Mouse (Mus musculus): ENCODE data around the gene Pyy. TPM values are rescaled to one million over a fixed set of nuclear protein-coding genes. Genes with fewer than 3 reads are reported as not detected.

The Pyy gene
- polyA plus RNA-seq, 1 experiment from 2014 or later: 1.1 TPM

DNA sequence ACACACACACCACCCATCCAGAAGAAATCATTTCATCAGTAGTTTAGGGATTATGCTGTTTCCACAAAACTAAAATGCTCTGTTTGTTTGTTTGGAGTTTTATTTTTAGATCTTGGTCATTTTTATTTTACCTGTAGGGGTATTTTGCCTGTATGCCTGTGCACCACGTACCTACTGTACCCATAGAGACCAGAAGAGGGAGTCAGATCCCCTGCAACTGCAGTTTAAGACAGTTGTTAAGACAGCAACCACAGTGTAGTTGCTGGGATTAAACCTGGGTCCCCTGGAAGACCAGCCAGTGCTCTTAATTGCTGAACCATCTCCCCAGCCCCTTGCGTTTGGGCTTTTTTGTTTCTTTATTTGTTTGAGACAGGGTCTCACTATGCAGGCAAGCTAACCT lies 38.7 kb downstream of the Pyy start:
- Histone ChIP-seq H3K36me3 (ENCODE audit: control insufficient read depth, insufficient read depth) (no peaks in the 10 kb centered on the region; the same call in 1 of the 2 replicates), H3K27me3 (ENCODE audit: control insufficient read depth, insufficient read depth, low read depth, low read length) (peaks cover 6% of the 10 kb centered on the region), H3K4me1 (ENCODE audit: control insufficient read depth, low read depth, low read length) (no peaks in the 10 kb centered on the region), H3K4me2 (ENCODE audit: low read depth, low read length) (no peak overlapping the region), H3K9ac (ENCODE audit: low read depth, low read length) (no peak overlapping the region), H3K27ac (ENCODE audit: low read length) (no peak overlapping the region), H3K4me3 (ENCODE audit: low read depth, low read length) (no peak overlapping the region), H3K9me3 (replicated peaks; ENCODE audit: control insufficient read depth, low read length) (no peaks in the 10 kb centered on the region)
- WGBS (ENCODE audit: insufficient replicate concordance): 40% methylated on average over 2 of the region's 2 CpGs
- ATAC-seq (ENCODE audit: low read depth): peak; percentile 50; the same call in 1 of the 2 replicates

DNA sequence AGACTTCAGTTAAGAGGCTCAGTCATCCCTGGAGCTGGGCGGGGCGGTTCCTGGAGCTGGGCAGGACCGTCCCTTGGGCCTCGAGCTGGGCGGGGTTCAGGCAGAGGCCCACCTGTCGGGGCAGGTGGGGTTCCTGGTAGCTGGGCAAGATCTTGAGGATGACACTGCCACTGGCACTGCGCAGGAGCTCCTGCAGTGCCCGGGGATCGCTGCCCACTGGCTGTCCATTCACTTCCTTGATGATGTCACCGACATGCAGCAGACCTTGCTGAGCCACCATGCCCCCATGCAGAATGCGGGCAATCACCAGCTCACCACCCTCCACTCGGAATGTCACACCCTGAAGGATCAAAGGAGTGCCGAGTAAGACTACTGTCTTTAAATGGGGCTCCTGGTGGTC lies 44.6 kb downstream of the Pyy start:
- no peak overlapping the region for H3K4me3 ChIP-seq (ENCODE audit: low read depth, low read length)
- H3K9me3 ChIP-seq (replicated peaks; ENCODE audit: control insufficient read depth, low read length): no peaks in the 10 kb centered on the region
- no peak overlapping the region for H3K27ac ChIP-seq (ENCODE audit: low read length)
- no peak overlapping the region for H3K9ac ChIP-seq (ENCODE audit: low read depth, low read length)
- H3K27me3 ChIP-seq (ENCODE audit: control insufficient read depth, insufficient read depth, low read depth, low read length): peaks cover 6% of the 10 kb centered on the region
- 64% methylated on average over 13 of the region's 13 CpGs for WGBS (ENCODE audit: insufficient replicate concordance)
- H3K4me2 ChIP-seq (ENCODE audit: low read depth, low read length): no peak overlapping the region
- ATAC-seq (ENCODE audit: low read depth): no peak
- H3K36me3 ChIP-seq (ENCODE audit: control insufficient read depth, insufficient read depth): no peaks in the 10 kb centered on the region; the same call in 1 of the 2 replicates
- H3K4me1 ChIP-seq (ENCODE audit: control insufficient read depth, low read depth, low read length): peaks cover 10% of the 10 kb centered on the region

DNA sequence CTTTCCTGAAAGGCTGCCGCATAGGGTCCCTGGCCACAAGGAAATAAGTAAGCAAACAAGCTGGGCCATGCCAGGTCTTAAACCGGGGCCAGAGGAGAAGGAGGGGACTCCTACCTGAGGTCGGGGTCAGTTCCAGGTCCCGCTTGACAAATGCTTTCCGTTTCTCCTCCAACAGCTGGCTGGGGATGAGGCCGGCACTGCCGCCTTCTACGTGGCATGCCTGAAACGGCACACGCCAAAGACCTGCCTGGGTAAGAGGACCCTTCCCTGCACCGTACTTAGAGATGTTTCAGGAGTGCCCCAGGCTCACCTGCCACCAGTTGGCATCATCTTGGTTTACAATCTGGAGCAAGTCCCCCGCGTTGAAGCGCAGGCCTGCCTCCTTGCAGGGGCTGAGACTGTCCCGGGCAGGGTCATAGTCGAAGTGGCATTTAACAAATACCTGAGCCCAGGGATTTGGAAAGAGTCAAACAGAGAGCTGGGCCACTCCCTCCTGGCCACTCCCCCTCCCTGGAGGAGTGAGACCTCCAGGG lies 45.6 kb downstream of the Pyy start:
- no peak for ATAC-seq (ENCODE audit: low read depth)

DNA sequence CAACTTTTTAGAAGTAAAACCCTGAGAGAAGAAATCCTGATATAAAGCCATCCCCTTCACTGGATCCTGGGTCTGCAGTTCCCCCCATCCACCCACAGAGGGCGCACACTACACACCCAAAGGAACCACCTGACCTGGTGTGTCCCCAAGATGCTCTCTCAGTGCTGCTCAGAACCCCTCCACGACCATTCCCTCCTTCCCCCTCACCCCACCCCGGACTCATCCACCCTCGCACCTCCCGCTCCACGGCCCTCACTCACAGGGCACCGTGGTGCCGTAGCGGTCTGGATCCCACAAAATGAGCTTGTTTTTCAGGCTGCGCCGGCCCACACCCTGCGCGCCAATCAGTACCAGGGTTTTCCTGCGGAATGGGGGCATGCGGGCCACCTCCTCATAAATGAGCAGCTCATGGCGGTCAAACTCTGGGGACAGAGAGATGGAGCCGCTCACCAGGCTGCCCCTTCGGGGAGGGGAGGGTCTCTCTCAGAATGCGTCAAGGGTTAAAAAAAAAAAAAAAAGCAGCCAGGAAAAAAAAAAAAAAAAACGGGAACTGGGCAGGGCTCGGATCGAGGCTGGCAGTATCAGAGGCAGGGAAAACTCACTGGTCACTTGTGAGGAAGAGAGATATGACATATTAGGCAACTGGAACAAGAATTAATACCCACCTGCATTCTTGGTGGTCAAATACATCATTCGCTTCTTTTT lies 46.2 kb downstream of the Pyy start:
- WGBS (ENCODE audit: insufficient replicate concordance): 6% methylated on average over 23 of the region's 23 CpGs
- Histone ChIP-seq H3K36me3 (ENCODE audit: control insufficient read depth, insufficient read depth) (no peaks in the 10 kb centered on the region; the same call in 1 of the 2 replicates), H3K27ac (ENCODE audit: low read length) (no peak overlapping the region), H3K9me3 (replicated peaks; ENCODE audit: control insufficient read depth, low read length) (no peaks in the 10 kb centered on the region), H3K4me3 (ENCODE audit: low read depth, low read length) (peak overlapping the region; percentile 20), H3K4me1 (ENCODE audit: control insufficient read depth, low read depth, low read length) (peaks cover 10% of the 10 kb centered on the region), H3K27me3 (ENCODE audit: control insufficient read depth, insufficient read depth, low read depth, low read length) (peaks cover 6% of the 10 kb centered on the region), H3K9ac (ENCODE audit: low read depth, low read length) (no peak overlapping the region), H3K4me2 (ENCODE audit: low read depth, low read length) (peak overlapping the region; percentile 42)
- ATAC-seq (ENCODE audit: low read depth): peak; percentile 59

More for the DNA sequence above, 45.6 kb downstream of the Pyy start:
- peaks cover 10% of the 10 kb centered on the region for H3K4me1 ChIP-seq (ENCODE audit: control insufficient read depth, low read depth, low read length)
- WGBS (ENCODE audit: insufficient replicate concordance): 35% methylated on average over 16 of the region's 16 CpGs
- H3K4me2 ChIP-seq (ENCODE audit: low read depth, low read length): no peak overlapping the region
- no peak overlapping the region for H3K4me3 ChIP-seq (ENCODE audit: low read depth, low read length)
- no peak overlapping the region for H3K9ac ChIP-seq (ENCODE audit: low read depth, low read length)
- H3K36me3 ChIP-seq (ENCODE audit: control insufficient read depth, insufficient read depth): no peaks in the 10 kb centered on the region; the same call in 1 of the 2 replicates
- no peak overlapping the region for H3K27ac ChIP-seq (ENCODE audit: low read length)
- H3K27me3 ChIP-seq (ENCODE audit: control insufficient read depth, insufficient read depth, low read depth, low read length): peaks cover 6% of the 10 kb centered on the region
- no peaks in the 10 kb centered on the region for H3K9me3 ChIP-seq (replicated peaks; ENCODE audit: control insufficient read depth, low read length)

Other genes starting within 250 kb of the Pyy start
- 0.47 and 0.49 TPM in 2 replicates for gene Meox1, start 213.5 kb downstream of the Pyy start, polyA plus RNA-seq (2015; fragmentation: Nextera tagmentation; extraction: Ambion mirVana)
- gene Sost, start 140.8 kb downstream of the Pyy start, polyA plus RNA-seq (2015; fragmentation: Nextera tagmentation; extraction: Ambion mirVana): not detected in 2 replicates
- not detected in 2 replicates for gene Cfap97d1, start 123.6 kb downstream of the Pyy start, polyA plus RNA-seq (2015; fragmentation: Nextera tagmentation; extraction: Ambion mirVana)
- 8.1 and 8.9 TPM in 2 replicates for gene Dusp3, start 120.8 kb downstream of the Pyy start, polyA plus RNA-seq (2015; fragmentation: Nextera tagmentation; extraction: Ambion mirVana)
- gene Mpp3, start 79.4 kb downstream of the Pyy start, polyA plus RNA-seq (2015; fragmentation: Nextera tagmentation; extraction: Ambion mirVana): 0.28 and 0.76 TPM in 2 replicates
- gene Cd300lg, start 66.3 kb downstream of the Pyy start, polyA plus RNA-seq (2015; fragmentation: Nextera tagmentation; extraction: Ambion mirVana): 0.68 and 0.87 TPM in 2 replicates
- gene Mpp2, start 19.3 kb downstream of the Pyy start, polyA plus RNA-seq (2015; fragmentation: Nextera tagmentation; extraction: Ambion mirVana): 9.2 and 11.1 TPM in 2 replicates
- gene Ppy, start 6.5 kb downstream of the Pyy start, polyA plus RNA-seq (2015; fragmentation: Nextera tagmentation; extraction: Ambion mirVana): 0.32 TPM in 1 of 2 replicates, not detected in the other
- gene Nags, start 37.7 kb upstream of the Pyy start, polyA plus RNA-seq (2015; fragmentation: Nextera tagmentation; extraction: Ambion mirVana): 19.0 and 19.2 TPM in 2 replicates
- 9.0 and 9.9 TPM in 2 replicates for gene Tmem101, start 48.6 kb upstream of the Pyy start, polyA plus RNA-seq (2015; fragmentation: Nextera tagmentation; extraction: Ambion mirVana)
- 51.2 and 52.5 TPM in 2 replicates for gene Lsm12, start 77.5 kb upstream of the Pyy start, polyA plus RNA-seq (2015; fragmentation: Nextera tagmentation; extraction: Ambion mirVana)
- gene G6pc3, start 81.8 kb upstream of the Pyy start, polyA plus RNA-seq (2015; fragmentation: Nextera tagmentation; extraction: Ambion mirVana): 7.7 and 8.2 TPM in 2 replicates
- 16.9 and 20.4 TPM in 2 replicates for gene Hdac5, start 122.3 kb upstream of the Pyy start, polyA plus RNA-seq (2015; fragmentation: Nextera tagmentation; extraction: Ambion mirVana)
- gene BC030867, start 141.1 kb upstream of the Pyy start, polyA plus RNA-seq (2015; fragmentation: Nextera tagmentation; extraction: Ambion mirVana): 13.2 and 13.8 TPM in 2 replicates
- 0.04 TPM in 1 of 2 replicates, not detected in the other for gene Asb16, start 160.9 kb upstream of the Pyy start, polyA plus RNA-seq (2015; fragmentation: Nextera tagmentation; extraction: Ambion mirVana)
- gene Tmub2, start 177.1 kb upstream of the Pyy start, polyA plus RNA-seq (2015; fragmentation: Nextera tagmentation; extraction: Ambion mirVana): 26.7 and 28.5 TPM in 2 replicates
- 3.0 and 3.2 TPM in 2 replicates for gene Atxn7l3, start 188.8 kb upstream of the Pyy start, polyA plus RNA-seq (2015; fragmentation: Nextera tagmentation; extraction: Ambion mirVana)
- 44.5 and 46.4 TPM in 2 replicates for gene Ubtf, start 211.9 kb upstream of the Pyy start, polyA plus RNA-seq (2015; fragmentation: Nextera tagmentation; extraction: Ambion mirVana)